Mouse (Mus musculus) left cerebral cortex, postnatal 4 days (tissue): ENCODE data around the gene Dnmbp. TPM values are rescaled to one million over a fixed set of nuclear protein-coding genes. Genes with fewer than 3 reads are reported as not detected.

Experiments
- DNase-seq: peaks from one replicate; pipeline ENCODE4 v3.0.0-alpha.2; 2022
- intact Hi-C: fragments of 180-260 bp; cut with DNase I; formaldehyde crosslinking; loops from one replicate; pipeline ENCODE4 v1.15.1; 2025
- total RNA-seq, 2 experiments: library from RNA; stranded (reverse); gene quantifications; 2 replicates each; pipeline ENCODE4 v1.2.3; 2021

Gene Dnmbp
- total RNA-seq, 2 experiments from 2014 or later: 11.3 to 11.4 TPM

DNA sequence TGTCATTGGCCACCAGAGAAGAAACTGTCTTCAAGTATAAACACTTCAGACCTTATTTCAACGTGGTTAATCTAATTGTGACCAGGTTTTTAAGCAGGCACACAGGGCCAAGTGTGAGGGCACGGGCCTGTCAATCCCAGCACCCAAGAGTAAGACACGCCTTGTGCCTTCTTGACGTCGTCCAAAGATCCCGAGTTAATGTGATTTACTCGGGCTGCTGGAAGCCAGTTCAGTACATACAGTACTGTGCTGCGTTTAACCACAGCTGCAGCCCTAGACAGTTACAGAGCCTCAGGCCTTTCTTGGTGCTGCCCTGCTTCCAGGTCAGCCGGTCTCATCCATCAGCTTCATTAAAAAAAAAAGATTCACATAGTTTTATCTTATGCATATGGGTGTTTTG lies 24.6 kb downstream of the Dnmbp start:
- no peak for DNase-seq
- intact Hi-C loops: no loop called here

DNA sequence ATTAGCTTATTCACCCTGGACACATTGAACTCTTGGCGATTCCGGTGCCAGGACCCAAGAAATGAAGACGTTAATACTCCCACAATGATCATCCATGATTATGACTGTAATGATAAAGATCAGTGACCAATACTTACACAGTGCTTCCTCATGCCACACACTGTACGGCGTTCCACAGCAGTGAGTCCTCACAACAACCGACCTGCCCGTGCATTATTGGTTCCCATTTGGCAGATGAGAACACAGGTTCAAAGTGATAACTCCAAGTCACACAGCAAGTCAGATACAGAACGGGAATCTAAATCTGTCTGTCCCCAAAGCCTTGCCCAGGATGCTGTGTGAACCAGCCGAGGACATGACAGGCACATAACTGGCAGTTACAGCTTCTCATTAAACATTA lies 25.0 kb downstream of the Dnmbp start:
- no peak for DNase-seq
- intact Hi-C loops: no loop called here

DNA sequence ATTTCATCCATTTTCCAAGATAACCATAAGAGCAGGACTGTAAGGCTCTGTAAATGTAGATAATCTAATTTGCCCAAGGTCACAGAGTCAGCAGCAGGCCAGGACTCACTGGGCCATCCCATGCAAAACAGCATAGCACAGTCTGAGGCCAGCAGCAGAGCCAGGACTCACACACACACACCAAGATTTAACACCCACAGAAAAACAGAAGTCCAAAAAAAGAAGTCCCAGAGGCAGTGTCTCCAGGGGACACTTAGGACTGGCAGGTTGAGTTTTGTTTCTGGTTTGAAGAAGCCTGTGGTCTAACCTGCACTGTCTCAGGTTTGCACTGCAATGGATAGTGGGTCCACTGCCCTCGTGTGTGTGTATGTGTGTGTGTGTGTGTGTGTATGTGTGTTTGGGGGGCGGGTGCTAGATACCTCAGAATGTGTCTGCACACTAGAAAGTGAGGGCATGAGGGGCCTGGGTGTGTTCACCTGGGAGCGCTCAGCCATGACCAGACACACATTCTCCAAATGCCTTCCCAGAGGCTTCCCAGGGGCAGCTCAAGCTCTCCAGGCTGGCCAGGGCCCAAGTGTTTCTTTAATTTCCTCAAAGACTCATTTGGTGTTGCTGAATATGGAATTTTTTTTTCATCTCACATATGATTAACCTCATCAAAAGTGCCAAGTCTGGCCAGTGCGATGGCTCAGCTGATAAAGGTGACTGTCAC lies 27.1 kb downstream of the Dnmbp start:
- intact Hi-C loops: no loop called here
- DNase-seq: no peak

DNA sequence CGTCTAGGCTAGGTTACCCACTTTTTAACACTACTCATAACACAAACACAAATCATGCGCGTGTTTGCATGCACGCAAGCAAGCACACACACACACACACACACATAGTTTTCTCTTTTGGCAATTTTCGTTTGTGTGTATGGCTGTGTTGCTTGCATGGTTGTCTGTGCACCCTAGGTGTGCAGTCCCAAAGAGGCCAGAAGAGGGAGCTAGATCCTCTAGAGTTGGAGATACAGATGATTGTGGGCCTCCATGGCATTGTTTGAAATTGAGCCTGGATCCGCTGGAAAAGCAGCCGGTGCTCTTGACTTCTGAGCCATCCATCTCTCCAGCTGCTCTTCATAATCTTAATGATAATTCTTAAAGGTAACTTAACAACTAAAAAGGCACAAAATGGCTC lies 33.5 kb downstream of the Dnmbp start:
- intact Hi-C loops: no loop called here

DNA sequence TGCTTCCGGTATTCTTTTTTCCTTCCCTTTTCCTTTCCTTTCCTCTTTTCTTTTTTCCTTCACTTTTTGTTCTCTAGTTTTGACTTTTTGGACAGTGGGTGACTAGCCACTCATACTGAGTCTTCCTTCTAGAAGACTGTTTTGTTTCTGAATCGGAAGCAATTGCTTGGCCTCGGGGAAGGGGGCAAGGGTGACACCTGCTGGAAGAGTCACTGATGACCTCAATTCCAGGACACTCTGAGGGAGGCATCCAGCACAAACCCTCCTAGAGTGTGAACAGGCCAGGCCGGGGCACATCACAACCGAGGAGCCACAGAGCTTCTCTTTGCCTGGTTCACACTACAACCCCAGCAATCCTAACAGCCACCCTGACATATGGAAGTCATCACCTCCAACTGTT lies 34.0 kb downstream of the Dnmbp start:
- DNase-seq: peak; percentile 51
- intact Hi-C loops: no loop called here

More for the DNA sequence above, 33.5 kb downstream of the Dnmbp start:
- DNase-seq: no peak

DNA sequence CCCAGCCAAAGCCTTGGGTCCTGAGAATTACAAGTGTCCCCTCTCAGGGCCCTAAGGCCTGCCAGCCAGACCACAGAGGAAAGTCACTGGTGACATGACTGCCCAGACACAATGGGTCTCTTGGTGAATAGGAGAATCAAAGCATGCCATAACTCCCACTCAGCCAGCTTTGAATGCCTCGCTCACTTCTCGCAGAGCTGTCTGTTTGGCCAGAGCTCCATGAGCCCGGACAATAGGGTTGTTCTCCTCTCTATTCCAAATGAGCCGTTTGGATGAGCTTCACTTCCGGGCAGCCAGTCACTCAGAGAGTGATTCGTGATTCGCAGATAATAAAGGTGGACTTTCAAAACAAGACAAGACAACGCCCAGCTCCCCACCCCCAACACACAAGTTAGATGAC lies 34.9 kb downstream of the Dnmbp start:
- DNase-seq: no peak
- intact Hi-C loops: no loop called here

DNA sequence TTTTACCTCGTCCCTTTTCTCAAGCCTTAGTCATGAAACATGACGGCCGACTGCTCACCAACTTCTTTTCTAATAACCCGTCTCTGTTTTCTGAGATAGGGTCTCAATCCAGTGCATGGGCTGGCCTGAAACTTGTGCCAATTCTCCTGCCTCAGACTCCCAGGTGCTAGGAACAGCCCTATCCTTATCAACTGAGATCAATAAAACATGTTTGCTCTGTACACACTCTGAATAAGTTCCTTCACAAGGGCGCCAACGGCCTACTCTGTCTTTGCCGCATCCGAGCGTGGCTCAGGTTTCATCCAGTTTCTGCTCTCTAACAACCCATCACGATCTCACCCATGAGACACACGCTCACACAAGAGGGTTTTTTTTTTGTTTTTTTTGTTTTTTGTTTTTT lies 35.7 kb downstream of the Dnmbp start:
- no peak for DNase-seq
- intact Hi-C loops: no loop called here

DNA sequence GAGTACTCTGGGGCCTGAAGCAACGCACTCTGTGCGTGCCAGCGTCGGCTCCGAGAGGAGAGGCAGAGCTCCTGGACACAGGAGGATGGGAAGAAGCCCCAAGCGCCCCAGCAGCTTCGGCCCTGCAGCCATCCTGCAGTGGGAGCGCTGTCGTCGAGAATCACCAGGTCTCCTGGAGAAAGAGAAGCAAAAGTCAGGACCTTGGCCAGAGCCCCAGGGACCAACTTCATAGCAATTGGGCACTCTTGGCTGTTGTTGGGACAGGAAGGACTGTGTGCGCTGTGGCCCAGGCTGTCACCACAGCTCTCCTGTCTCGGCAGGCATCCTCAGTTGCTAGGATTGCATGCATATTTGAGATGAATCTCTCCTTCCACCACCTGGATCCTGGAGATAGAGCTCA lies 37.1 kb downstream of the Dnmbp start:
- no peak for DNase-seq
- intact Hi-C loops: no loop called here

DNA sequence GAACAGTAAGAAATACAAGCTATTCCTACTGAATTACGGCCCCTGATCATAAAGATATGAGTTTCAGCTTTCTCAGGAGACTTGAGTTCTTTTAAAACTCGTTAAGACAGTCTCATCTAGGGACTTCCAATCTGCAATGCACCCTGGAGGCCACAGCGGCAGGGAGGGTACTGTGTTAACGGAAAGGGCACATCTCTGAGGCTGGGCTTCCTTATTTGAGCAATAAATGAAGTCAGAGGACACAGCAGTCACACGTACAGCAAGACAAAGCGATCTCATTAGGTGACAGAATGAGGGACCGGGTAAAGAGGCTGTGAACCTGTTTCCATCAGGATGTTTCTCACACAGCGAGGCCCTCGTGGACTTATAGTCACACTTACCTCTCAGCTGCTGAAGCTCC lies 39.3 kb downstream of the Dnmbp start:
- intact Hi-C loops: no loop called here
- DNase-seq: no peak

DNA sequence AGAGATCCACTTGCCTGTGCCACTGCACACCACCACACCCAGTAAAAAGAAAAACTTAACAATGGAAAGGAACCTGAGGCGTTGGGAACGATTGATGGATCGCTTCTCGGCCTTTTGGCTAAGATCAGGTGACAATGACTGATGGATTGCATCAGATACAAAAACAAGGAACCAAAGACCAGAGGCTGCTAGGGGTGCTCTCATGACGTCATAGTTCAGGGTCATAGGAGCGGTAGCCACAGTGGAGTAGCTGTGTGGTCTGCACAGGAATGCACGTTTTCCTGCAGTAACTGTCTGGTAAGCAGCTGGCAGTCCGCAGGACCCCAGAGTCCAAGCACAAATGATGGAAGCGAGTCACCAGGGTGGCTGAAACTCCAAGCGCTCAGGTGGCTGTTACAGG lies 41.4 kb downstream of the Dnmbp start:
- no peak for DNase-seq
- intact Hi-C loops: no loop called here

DNA sequence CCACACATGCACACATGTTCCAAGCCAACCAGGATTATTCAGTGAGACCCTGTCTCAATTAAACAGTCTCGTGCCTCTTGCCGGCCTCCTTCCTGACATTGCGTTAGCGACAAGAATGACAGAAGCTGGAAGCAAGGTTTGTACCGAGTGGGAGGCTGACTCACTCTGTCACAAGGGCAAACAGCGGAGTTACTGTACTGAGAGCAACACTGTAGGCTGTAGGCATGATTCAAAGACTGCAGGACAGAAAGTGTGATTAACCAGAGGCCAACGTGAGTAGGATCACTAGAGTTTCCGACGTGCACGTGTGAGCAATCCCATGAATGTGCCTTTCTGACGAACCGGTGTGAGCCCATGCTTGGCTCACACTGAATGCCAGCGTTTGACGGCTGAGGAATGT lies 43.5 kb downstream of the Dnmbp start:
- intact Hi-C loops: no loop called here
- no peak for DNase-seq

DNA sequence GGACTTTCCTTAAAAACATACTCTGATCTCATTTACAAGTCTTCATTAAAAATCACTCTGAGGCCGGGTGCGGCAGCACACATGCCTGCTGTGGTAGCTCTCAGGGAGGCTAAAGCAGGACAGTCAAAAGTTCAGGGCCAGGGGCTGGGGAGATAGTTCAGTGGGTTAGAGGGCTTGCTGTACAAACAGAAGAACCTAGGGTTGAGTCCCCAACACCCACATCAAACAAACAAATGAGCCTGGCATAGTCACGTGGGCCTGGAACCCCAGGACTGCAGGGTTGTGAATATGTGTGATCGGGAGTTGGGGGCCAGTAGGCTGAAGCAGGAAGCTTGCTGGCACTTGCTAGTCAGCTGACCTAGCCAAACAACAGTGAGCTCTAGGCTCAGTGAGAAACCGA lies 44.0 kb downstream of the Dnmbp start:
- intact Hi-C loops: no loop called here
- no peak for DNase-seq

DNA sequence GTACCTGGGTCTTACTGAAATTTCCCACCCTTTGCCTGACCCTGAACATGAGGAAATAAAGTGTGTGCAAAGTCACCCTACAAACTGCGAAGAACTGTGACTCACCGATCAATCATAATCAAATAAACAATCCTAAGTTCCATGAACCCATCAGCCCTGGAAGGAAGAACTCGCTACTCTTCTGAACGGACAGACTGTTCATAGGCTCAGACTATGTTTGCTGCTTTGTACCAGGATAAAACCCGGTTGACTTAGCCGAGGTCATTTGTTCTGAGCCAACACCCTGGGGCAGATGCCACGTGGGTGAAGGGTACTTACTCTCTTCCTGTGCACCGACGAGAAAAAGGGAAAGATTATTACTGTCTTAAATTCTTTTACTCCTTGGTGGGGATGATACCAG lies 45.2 kb downstream of the Dnmbp start:
- no peak for DNase-seq
- intact Hi-C loops: no loop called here

DNA sequence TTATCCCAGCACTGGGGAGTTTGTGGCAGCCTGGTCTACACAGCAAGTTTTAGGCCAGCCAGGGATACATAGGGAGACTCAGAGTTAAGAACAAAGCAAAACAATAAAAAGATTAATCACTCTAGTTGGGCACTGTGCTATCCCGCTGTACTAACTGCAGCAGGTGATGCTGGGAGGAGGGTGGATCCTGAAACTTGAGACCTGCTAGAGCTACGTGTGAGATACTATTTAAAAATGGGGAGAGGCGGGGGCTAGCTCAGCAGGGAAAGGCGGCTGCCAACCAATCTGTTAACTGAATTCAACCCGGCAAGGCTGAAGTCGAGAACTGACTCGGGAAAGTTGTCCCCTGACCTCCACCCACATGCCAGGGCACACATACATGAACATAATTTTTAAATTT lies 45.9 kb downstream of the Dnmbp start:
- DNase-seq: no peak
- intact Hi-C loops: no loop called here

DNA sequence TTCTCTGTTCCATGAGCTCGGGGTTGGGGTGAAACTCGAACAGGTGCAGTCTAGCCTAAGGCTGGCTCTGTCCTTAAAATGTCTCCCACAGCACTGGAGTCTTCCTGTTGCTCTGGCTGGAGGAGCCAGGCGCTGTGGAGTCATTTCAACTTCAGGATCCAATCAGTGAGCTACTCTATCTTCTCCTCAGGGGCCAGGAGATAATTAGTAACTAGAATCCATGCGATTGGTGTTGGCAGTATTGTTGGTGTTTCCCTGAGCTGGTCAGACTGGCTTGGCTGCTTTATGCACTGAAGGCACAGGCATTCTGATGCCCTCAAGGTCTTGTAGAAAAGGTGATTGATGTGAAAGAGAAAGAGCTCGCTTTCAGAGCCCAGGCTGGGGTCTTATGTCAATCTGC lies 49.5 kb downstream of the Dnmbp start:
- intact Hi-C loops: no loop called here
- no peak for DNase-seq

DNA sequence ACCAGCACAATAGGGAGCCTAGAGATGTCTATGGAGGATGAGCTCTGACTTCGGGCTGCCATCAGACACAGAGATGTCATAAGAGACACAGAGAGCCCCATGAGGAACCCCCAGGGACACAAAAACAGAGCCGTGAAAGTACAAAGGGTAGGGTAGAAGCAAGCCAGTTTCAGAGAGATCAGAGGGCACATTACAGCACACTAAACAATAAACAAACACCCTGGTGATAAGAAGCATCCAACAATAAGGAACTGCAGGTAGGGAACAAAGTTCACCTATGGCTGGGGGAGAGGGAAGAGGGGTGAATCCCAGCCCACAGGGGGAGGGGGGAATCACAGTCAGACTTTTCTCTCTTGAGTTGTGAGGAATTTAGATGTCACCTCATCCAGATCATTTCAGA lies 52.3 kb downstream of the Dnmbp start:
- DNase-seq: no peak
- intact Hi-C loops: no loop called here

DNA sequence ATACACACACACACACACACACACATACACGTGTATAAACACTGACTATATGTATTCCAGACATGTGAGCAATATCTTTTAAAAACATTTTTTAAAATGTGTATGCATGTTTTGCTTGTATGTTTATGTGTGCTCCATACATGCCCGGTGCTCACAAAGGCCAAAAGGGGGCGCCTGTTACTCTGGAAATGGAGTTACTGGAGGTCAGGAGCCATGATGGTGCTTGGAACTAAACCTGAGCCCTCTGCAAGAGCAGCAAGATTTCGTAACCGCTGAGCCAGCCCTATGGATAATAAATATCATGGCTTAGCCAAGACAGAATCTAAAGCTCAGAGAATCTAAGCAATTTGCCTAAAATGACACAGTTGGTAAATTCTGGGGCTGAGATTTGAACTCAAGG lies 52.7 kb downstream of the Dnmbp start:
- DNase-seq: no peak
- intact Hi-C loops: no loop called here

DNA sequence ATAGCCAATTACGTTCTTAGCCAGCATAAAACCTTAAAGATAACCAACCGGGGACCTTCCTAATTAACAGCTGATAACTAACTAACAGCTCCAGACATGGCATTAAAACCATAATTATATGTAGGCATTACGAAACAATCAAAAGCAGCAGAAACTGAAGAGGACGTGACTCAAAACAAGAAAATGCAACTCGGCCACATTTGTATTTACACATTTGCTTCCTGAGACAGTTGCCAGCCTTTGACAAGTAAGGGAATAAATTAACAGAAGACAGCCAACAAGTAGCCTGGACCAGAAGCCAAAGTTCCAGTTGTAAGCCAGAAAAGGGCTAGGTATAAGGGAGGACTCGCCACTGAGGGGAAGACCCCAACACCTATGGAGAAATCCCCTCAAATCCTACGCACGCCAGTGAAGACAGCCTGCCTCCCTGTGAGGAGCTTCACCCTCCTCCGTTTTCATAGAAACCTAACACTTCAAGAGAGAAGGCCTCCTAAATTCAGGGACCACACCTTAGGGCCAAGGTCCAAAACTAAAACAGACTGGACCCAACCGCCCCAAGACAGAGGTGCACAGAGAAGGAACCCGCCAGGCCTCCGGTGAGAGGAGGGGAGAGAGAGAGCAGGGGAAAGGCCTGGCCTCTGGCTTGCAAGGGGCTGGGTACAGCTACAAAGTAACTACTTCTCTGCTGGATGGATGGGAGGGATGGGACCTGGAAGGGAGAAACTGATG lies 53.5 kb downstream of the Dnmbp start:
- intact Hi-C loops: no loop called here
- no peak for DNase-seq

DNA sequence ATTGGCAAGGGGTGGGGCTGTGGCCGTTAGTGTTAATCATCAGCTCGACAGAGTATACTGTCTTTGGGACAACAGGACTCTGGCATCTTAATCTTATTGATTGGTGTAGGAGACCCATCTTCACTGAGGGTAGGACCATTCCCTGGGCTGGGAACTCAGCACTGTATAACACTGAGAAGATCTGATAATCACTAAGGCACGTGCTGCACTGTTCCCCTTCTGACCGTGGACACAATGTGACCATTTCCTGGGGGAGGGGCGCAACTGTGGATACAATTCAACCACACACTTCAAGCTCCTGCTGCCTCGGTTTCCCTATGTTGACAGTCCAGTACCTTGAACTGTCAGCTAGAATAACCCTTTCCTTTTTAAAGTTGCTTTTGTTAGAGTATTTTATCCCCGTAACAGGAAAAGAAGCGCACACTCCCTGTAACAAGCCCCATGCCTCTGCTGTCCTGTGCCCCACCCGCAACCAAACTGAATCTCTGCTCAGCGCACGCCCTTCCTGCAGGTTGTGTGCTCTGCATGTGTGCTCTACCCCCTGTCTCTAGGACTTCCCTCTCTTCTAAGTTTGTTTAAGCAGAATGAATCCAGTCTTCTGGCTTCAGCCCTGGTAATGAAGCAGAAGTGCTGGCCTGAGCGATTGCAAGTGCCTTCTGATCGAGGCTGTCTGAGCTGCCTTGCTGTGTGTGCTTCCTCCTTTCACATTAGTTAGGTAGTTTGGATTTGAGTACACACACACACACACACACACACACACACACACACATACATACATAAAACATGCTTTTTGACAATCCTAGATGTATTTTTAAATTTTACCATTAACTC lies 55.1 kb downstream of the Dnmbp start:
- intact Hi-C loops: no loop called here
- no peak for DNase-seq

DNA sequence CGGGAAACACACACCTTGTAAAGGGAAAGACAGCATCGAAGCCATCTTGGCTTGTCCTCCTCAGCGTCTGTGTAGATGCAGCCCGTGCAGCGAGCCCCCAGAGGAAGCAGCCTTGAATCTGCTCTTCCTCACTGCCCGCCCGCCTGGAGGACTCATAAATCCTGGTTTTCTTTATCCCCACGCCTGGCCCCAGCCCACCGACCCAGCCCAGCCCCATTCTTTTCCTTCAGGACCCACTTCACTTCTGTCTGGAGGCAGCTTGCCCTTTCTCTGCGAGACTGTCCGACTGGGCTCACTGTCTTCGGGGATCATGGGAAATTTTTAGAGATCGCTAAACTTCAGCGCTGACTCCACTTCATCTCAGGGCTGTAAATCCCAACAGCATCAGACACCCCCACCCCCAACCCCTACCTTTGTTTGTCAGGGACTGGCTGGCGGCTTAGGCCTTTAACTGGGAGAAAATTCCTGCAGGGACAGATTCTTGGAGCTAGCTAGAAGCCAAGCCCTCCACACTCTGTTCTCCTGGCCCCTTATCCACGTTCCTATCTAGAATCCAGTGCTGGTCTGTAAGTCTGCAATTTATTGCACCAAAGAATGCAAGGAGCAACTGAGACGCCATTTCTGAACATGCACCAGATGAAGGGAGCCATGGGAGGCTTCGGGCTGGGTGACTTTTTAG lies 57.0 kb downstream of the Dnmbp start:
- DNase-seq: peak; percentile 65

DNA sequence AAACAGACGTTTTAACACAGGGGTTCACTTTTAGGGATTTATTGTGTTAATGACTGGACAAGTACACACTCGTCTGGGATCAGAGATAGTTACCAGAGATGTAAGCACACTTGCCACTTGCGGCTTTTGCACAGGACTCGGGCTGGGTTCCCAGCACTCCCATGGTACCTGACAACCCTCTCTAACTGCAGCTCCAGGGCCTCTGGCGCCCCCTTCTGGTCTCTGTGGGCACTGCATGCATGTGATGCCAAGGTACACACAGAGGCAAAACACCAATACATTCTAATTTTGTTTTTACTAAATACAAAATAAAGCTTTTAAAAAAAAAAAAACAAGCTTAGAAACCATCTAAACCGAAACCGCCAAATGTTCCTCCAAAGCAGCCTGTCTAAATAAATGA lies 58.4 kb downstream of the Dnmbp start:
- intact Hi-C loops: no loop called here
- no peak for DNase-seq

More for the DNA sequence above, 57.0 kb downstream of the Dnmbp start:
- intact Hi-C loops: no loop called here
